Mouse (Mus musculus): ENCODE data around the gene Vmn2r104. TPM values are rescaled to one million over a fixed set of nuclear protein-coding genes. Genes with fewer than 3 reads are reported as not detected.

The Vmn2r104 gene
- polyA plus RNA-seq (2011; ENCODE audit: insufficient read depth, insufficient read length, low replicate concordance, missing spikeins), result not detected in 2 replicates

GRCm38 (mm10) chr17:20048236-20048635, at the start of gene Vmn2r104:
Gene Vmn2r104, minus strand, starts transcription at chr17:20048336.
- 74% methylated on average over 1 of the region's 1 CpGs for WGBS
- H3K27ac ChIP-seq (ENCODE audit: control insufficient read depth, insufficient read depth, low read depth, low read length, poor library complexity), result no peak within 1 kb of the TSS
- TF ChIP-seq CTCF (IDR thresholded peaks at IDR 0.05; ENCODE audit: control insufficient read depth, insufficient read depth, low read length), result no peak
- no peak for TF ChIP-seq POLR2A (IDR thresholded peaks at IDR 0.05; ENCODE audit: borderline replicate concordance, control insufficient read depth, low read depth, low read length)
- no peaks in the 10 kb centered on the region for H3K4me1 ChIP-seq (ENCODE audit: control insufficient read depth, insufficient read depth, low read length)
- H3K4me3 ChIP-seq (replicated peaks; ENCODE audit: control insufficient read depth, low read depth, low read length), result no peak within 1 kb of the TSS

- no peaks in the 10 kb centered on the region for H3K4me1 ChIP-seq (ENCODE audit: control insufficient read depth, insufficient read depth, low read length)
- WGBS, result 69% methylated on average over 6 of the region's 6 CpGs
- no peak overlapping the region for H3K4me3 ChIP-seq (replicated peaks; ENCODE audit: control insufficient read depth, low read depth, low read length)
- TF ChIP-seq POLR2A (IDR thresholded peaks at IDR 0.05; ENCODE audit: borderline replicate concordance, control insufficient read depth, low read depth, low read length), result no peak
- no peak for TF ChIP-seq CTCF (IDR thresholded peaks at IDR 0.05; ENCODE audit: control insufficient read depth, insufficient read depth, low read length)
- no peak overlapping the region for H3K27ac ChIP-seq (ENCODE audit: control insufficient read depth, insufficient read depth, low read depth, low read length, poor library complexity)
These were observed 26.0 kb upstream of the Vmn2r104 start for GRCm38 (mm10) chr17:20074090-20074489.

GRCm38 (mm10) chr17:20071656-20072396, 23.7 kb upstream of the Vmn2r104 start:
- TF ChIP-seq POLR2A (IDR thresholded peaks at IDR 0.05; ENCODE audit: borderline replicate concordance, control insufficient read depth, low read depth, low read length), result no peak
- TF ChIP-seq CTCF (IDR thresholded peaks at IDR 0.05; ENCODE audit: control insufficient read depth, insufficient read depth, low read length), result no peak
- Histone ChIP-seq H3K4me1 (ENCODE audit: control insufficient read depth, insufficient read depth, low read length) (no peaks in the 10 kb centered on the region), H3K27ac (ENCODE audit: control insufficient read depth, insufficient read depth, low read depth, low read length, poor library complexity) (no peak overlapping the region), H3K4me3 (replicated peaks; ENCODE audit: control insufficient read depth, low read depth, low read length) (no peak overlapping the region)
- 93% methylated on average over 4 of the region's 4 CpGs for WGBS

Other genes starting within 250 kb of the Vmn2r104 start
- gene Fpr-rs7, start 65.9 kb upstream of the Vmn2r104 start, polyA plus RNA-seq (2011; ENCODE audit: insufficient read depth, insufficient read length, low replicate concordance, missing spikeins), result not detected in 2 replicates
- not detected in 2 replicates for gene Fpr-rs6, start 134.8 kb upstream of the Vmn2r104 start, polyA plus RNA-seq (2011; ENCODE audit: insufficient read depth, insufficient read length, low replicate concordance, missing spikeins)
- gene Vmn2r105, start 186.7 kb upstream of the Vmn2r104 start, polyA plus RNA-seq (2011; ENCODE audit: insufficient read depth, insufficient read length, low replicate concordance, missing spikeins), result not detected in 2 replicates
- not detected in 2 replicates for gene Vmn2r106, start 237.2 kb upstream of the Vmn2r104 start, polyA plus RNA-seq (2011; ENCODE audit: insufficient read depth, insufficient read length, low replicate concordance, missing spikeins)

All from bone marrow, adult 2 months (tissue).